ENCODE assay signal across 9 mouse cellular contexts in genomic region chr5:116453401-116453851, GRCm38 (mm10). TPM values are rescaled to one million over a fixed set of nuclear protein-coding genes. Genes with fewer than 3 reads are reported as not detected.
DNase-seq lines count a peak whose midpoint lies in the region; ATAC-seq lines count a peak whose summit lies in the region.
"Had no signal": no experiment of that assay in that cellular context is flagged by ENCODE, and none has a peak within 500 bp of the region (broad histone marks: within the 10 kb centered on the region; RNA-seq: fewer than 3 reads in every experiment).

No protein-coding gene starts in this region.

- no peaks in the 10 kb centered on the region for H3K36me3 ChIP-seq in embryonic facial prominence, embryonic 12.5 days
- no peaks in the 10 kb centered on the region for H3K36me3 ChIP-seq in heart, embryonic 13.5 days
- H3K36me3 ChIP-seq in lung, embryonic 16.5 days (ENCODE audit: control insufficient read depth, insufficient read depth, low read length): no peaks in the 10 kb centered on the region

- H3K4me1 ChIP-seq in embryonic facial prominence, embryonic 12.5 days: peaks cover 7% of the 10 kb centered on the region; the same call in 1 of the 2 replicates
- peaks cover 28% of the 10 kb centered on the region for H3K4me1 ChIP-seq in heart, embryonic 13.5 days
- H3K4me1 ChIP-seq in lung, embryonic 16.5 days (replicated peaks; ENCODE audit: control insufficient read depth, insufficient read depth, low read length): peaks cover 12% of the 10 kb centered on the region; the same call in 1 of the 2 replicates

- WGBS in embryonic facial prominence, embryonic 12.5 days: 4% methylated on average over 27 of the region's 27 CpGs
- 4% methylated on average over 27 of the region's 27 CpGs for WGBS in heart, embryonic 13.5 days
- WGBS in lung, embryonic 16.5 days: 1% methylated on average over 26 of the region's 27 CpGs

- H3K27ac ChIP-seq in embryonic facial prominence, embryonic 12.5 days: no peak overlapping the region
- peak overlapping the region; percentile 55; the same call in 1 of the 2 replicates for H3K27ac ChIP-seq in heart, embryonic 13.5 days (replicated peaks)
- H3K27ac ChIP-seq in lung, embryonic 16.5 days (ENCODE audit: low read length): peak overlapping the region; percentile 71
- H3K27ac ChIP-seq: macrophage had no signal

- H3K4me3 ChIP-seq in embryonic facial prominence, embryonic 12.5 days: peak overlapping the region; percentile 29
- H3K4me3 ChIP-seq in heart, embryonic 13.5 days: peak overlapping the region; percentile 50
- peak overlapping the region; percentile 47 for H3K4me3 ChIP-seq in lung, embryonic 16.5 days (ENCODE audit: low read length)

- 0 out of 2 replicates have a peak, but pooled peaks cover 7% of the 10 kb centered on the region for H3K27me3 ChIP-seq in embryonic facial prominence, embryonic 12.5 days
- no peaks in the 10 kb centered on the region for H3K27me3 ChIP-seq in heart, embryonic 13.5 days (replicated peaks)
- H3K27me3 ChIP-seq in lung, embryonic 16.5 days (ENCODE audit: control insufficient read depth, insufficient read depth, low read depth, low read length): no peaks in the 10 kb centered on the region

- H3K9me3 ChIP-seq in embryonic facial prominence, embryonic 12.5 days: no peaks in the 10 kb centered on the region
- no peaks in the 10 kb centered on the region for H3K9me3 ChIP-seq in heart, embryonic 13.5 days
- no peaks in the 10 kb centered on the region for H3K9me3 ChIP-seq in lung, embryonic 16.5 days (ENCODE audit: control insufficient read depth, low read length)

- 0 out of 2 replicates have a peak overlapping the region, but pooled peaks have one; percentile 30 for H3K9ac ChIP-seq in embryonic facial prominence, embryonic 12.5 days
- H3K9ac ChIP-seq in heart, embryonic 13.5 days: peak overlapping the region; percentile 78
- peak overlapping the region; percentile 65 for H3K9ac ChIP-seq in lung, embryonic 16.5 days (ENCODE audit: low read length)

- ATAC-seq in embryonic facial prominence, embryonic 12.5 days (ENCODE audit: insufficient number of reproducible peaks, insufficient read depth, low FRiP score, low TSS enrichment): no peak
- ATAC-seq in heart, embryonic 13.5 days (ENCODE audit: extremely low read depth, insufficient number of reproducible peaks, low FRiP score, low TSS enrichment): no peak
- ATAC-seq in lung, embryonic 16.5 days (ENCODE audit: low read depth): peak; percentile 50

- DNase-seq in 3134 (ENCODE audit: extremely low read depth, insufficient read length, low spot score): peak; percentile 69
- DNase-seq in adrenal gland, adult 8-10 months: peak; percentile 71
- peak; percentile 86 for DNase-seq in kidney, postnatal 10 days
- peak; percentile 76 for DNase-seq in retina, embryonic 14.5 days (ENCODE audit: low spot score)
- no peak for DNase-seq in natural killer cell, adult 2 months (ENCODE audit: low spot score in 2 of 2)

- peak overlapping the region; percentile 51 for H3K4me2 ChIP-seq in embryonic facial prominence, embryonic 12.5 days (replicated peaks)
- peak overlapping the region; percentile 69 for H3K4me2 ChIP-seq in heart, embryonic 13.5 days
- peak overlapping the region; percentile 70 for H3K4me2 ChIP-seq in lung, embryonic 16.5 days (ENCODE audit: low read depth, low read length)

RNA-seq across cellular contexts. Expression of gene Hspb8, which starts 30.8 kb away (rescaled TPM):
- total RNA-seq in adrenal gland, adult 8-10 months (2022): 100 to 1,000 TPM; 111 to 179 (median 142) TPM
- polyA plus RNA-seq in embryonic facial prominence, embryonic 12.5 days (2016; fragmentation: Nextera tagmentation; extraction: Ambion mirVana): 7.5 and 8.1 TPM in 2 replicates
- polyA plus RNA-seq in heart, embryonic 13.5 days (2015; fragmentation: Nextera tagmentation; extraction: Ambion mirVana): 30.6 and 32.6 TPM in 2 replicates
- polyA plus RNA-seq in lung, embryonic 16.5 days (2015; fragmentation: Nextera tagmentation; extraction: Ambion mirVana): 18.9 and 23.1 TPM in 2 replicates

Comparison
In these comparisons a context has a peak if more than half of its experiments do, and no peak if none do; other contexts are left out.
1. DNase-seq: peak in 3134 (single experiment), adrenal gland, adult 8-10 months (single experiment), kidney, postnatal 10 days (single experiment) and retina, embryonic 14.5 days (single experiment); none in natural killer cell, adult 2 months (0 of 2).
2. Peak in every context shown above with its lines, with median percentiles within 50 percentile points of each other: H3K4me2 ChIP-seq, H3K4me3 ChIP-seq and H3K9ac ChIP-seq.